Mouse (Mus musculus) right cerebral cortex, postnatal 14 days (tissue): ENCODE measurements around the gene Paqr9.
A peak's percentile ranks its signal among the peaks of the same experiment; 100 is the strongest.
"Not testable (repeated sequence)": the region's sequence is repeated elsewhere in the genome, so short reads cannot be mapped to it uniquely, and the experiment has no call there.

Experiments used
- DNase-seq: peaks from one replicate; pipeline ENCODE4 v3.0.0; 2022

Gene Paqr9

GRCm38 (mm10) chr9:95559059-95559935 lies at the start of gene Paqr9:
TSS of gene Paqr9 (plus strand) at chr9:95559657.
- DNase-seq = peak; percentile 71

GRCm38 (mm10) chr9:95510693-95511404 lies 48.6 kb upstream of the Paqr9 start:
- DNase-seq = no peak

GRCm38 (mm10) chr9:95511472-95512330 lies 47.8 kb upstream of the Paqr9 start, which contains the start of gene U2surp:
TSS of gene U2surp (minus strand) at chr9:95511996.
- DNase-seq = peak; percentile 97

- no peak for DNase-seq
Observed at GRCm38 (mm10) chr9:95512331-95513030, 47.0 kb upstream of the Paqr9 start.

- DNase-seq = no peak
Observed at GRCm38 (mm10) chr9:95513776-95514175, 45.7 kb upstream of the Paqr9 start.

GRCm38 (mm10) chr9:95514361-95514760 lies 45.1 kb upstream of the Paqr9 start:
- not testable (repeated sequence) for DNase-seq

- DNase-seq = no peak
Observed at GRCm38 (mm10) chr9:95520563-95520962, 38.9 kb upstream of the Paqr9 start.

GRCm38 (mm10) chr9:95521031-95521430 lies 38.4 kb upstream of the Paqr9 start:
- no peak for DNase-seq

GRCm38 (mm10) chr9:95521566-95521965 lies 37.9 kb upstream of the Paqr9 start:
- DNase-seq = no peak

GRCm38 (mm10) chr9:95522561-95522960 lies 36.9 kb upstream of the Paqr9 start:
- no peak for DNase-seq

GRCm38 (mm10) chr9:95525376-95525775 lies 34.1 kb upstream of the Paqr9 start:
- no peak for DNase-seq

- no peak for DNase-seq
Observed at GRCm38 (mm10) chr9:95525961-95526360, 33.5 kb upstream of the Paqr9 start.

- DNase-seq = no peak
Observed at GRCm38 (mm10) chr9:95527676-95528075, 31.8 kb upstream of the Paqr9 start.

- no peak for DNase-seq
Observed at GRCm38 (mm10) chr9:95531144-95531543, 28.3 kb upstream of the Paqr9 start.

GRCm38 (mm10) chr9:95533817-95534216 lies 25.6 kb upstream of the Paqr9 start:
- no peak for DNase-seq

- no peak for DNase-seq
Observed at GRCm38 (mm10) chr9:95539176-95539800, 20.2 kb upstream of the Paqr9 start.

GRCm38 (mm10) chr9:95540487-95540886 lies 19.0 kb upstream of the Paqr9 start:
- no peak for DNase-seq

GRCm38 (mm10) chr9:95541208-95541607 lies 18.2 kb upstream of the Paqr9 start:
- no peak for DNase-seq

- no peak for DNase-seq
Observed at GRCm38 (mm10) chr9:95541650-95542432, 17.6 kb upstream of the Paqr9 start.

- DNase-seq = no peak
Observed at GRCm38 (mm10) chr9:95542475-95542874, 17.0 kb upstream of the Paqr9 start.

GRCm38 (mm10) chr9:95544598-95544997 lies 14.9 kb upstream of the Paqr9 start:
- DNase-seq = no peak
